Mouse (Mus musculus) monocyte, adult 5-6 weeks (primary cell): Measurements from ENCODE around the gene Cnn3. TPM values are rescaled to one million over a fixed set of nuclear protein-coding genes. Genes with fewer than 3 reads are reported as not detected.

ENCODE experiments used
- ATAC-seq: fragments of 153-309, 156-312 bp; replicated peaks from 2 replicates; pipeline ENCODE4 v1.8.0; 2017; ENCODE audit warnings: mild to moderate bottlenecking; ENCODE audit not compliant: low TSS enrichment, insufficient number of reproducible peaks, severe bottlenecking, poor library complexity, low FRiP score
- total RNA-seq: library from RNA; stranded (forward); fragments of 200-1000, 200-491, 200-594 nt; gene quantifications from 3 replicates; pipeline ENCODE4 v1.2.3, GENCODE M21; 2017

The Cnn3 gene
- total RNA-seq, 1 experiment from 2014 or later: 37.7 TPM

GRCm38 (mm10) chr3:121443861-121444271 is 17.6 kb downstream of the Cnn3 start:
- no peak for ATAC-seq

- no peak for ATAC-seq
Measured at GRCm38 (mm10) chr3:121444414-121444813, 18.1 kb downstream of the Cnn3 start.

- ATAC-seq: no peak
Measured at GRCm38 (mm10) chr3:121446454-121446853, 20.2 kb downstream of the Cnn3 start.

GRCm38 (mm10) chr3:121448029-121448468 is 21.8 kb downstream of the Cnn3 start:
- no peak for ATAC-seq

GRCm38 (mm10) chr3:121448606-121449005 is 22.3 kb downstream of the Cnn3 start:
- ATAC-seq: no peak

GRCm38 (mm10) chr3:121449527-121449926 is 23.2 kb downstream of the Cnn3 start:
- ATAC-seq: no peak

- ATAC-seq: no peak
Measured at GRCm38 (mm10) chr3:121451404-121451803, 25.1 kb downstream of the Cnn3 start.

- ATAC-seq: no peak
Measured at GRCm38 (mm10) chr3:121458545-121459492, 32.5 kb downstream of the Cnn3 start.

- no peak for ATAC-seq
Measured at GRCm38 (mm10) chr3:121460473-121461193, 34.3 kb downstream of the Cnn3 start.

GRCm38 (mm10) chr3:121461477-121461876 is 35.2 kb downstream of the Cnn3 start:
- no peak for ATAC-seq

- ATAC-seq: no peak
Measured at GRCm38 (mm10) chr3:121462782-121463181, 36.5 kb downstream of the Cnn3 start.

- ATAC-seq: no peak
Measured at GRCm38 (mm10) chr3:121464733-121465305, 38.5 kb downstream of the Cnn3 start.

- ATAC-seq: no peak
Measured at GRCm38 (mm10) chr3:121465795-121466194, 39.5 kb downstream of the Cnn3 start.

- ATAC-seq: no peak
Measured at GRCm38 (mm10) chr3:121467094-121467552, 40.8 kb downstream of the Cnn3 start.

- ATAC-seq: no peak
Measured at GRCm38 (mm10) chr3:121468136-121468535, 41.8 kb downstream of the Cnn3 start.

GRCm38 (mm10) chr3:121469185-121469975 is 43.1 kb downstream of the Cnn3 start:
- ATAC-seq: no peak

- no peak for ATAC-seq
Measured at GRCm38 (mm10) chr3:121471703-121472102, 45.4 kb downstream of the Cnn3 start.

GRCm38 (mm10) chr3:121474738-121475137 is 48.4 kb downstream of the Cnn3 start:
- ATAC-seq: no peak
